Mouse (Mus musculus) lung, adult 2 months (tissue): Measurements from ENCODE around the gene Wdr1.

Source experiments
- CTCF ChIP-seq: fragments of 200-500 bp; IDR thresholded peaks from 2 replicates; pipeline ENCODE4 v1.5.1; 2011; ENCODE audit warnings: mild to moderate bottlenecking, low read length, control low read depth; ENCODE audit not compliant: insufficient read depth
- POLR2A ChIP-seq: fragments of 200-500 bp; IDR thresholded peaks from 2 replicates; pipeline ENCODE4 v1.6.1; 2011; ENCODE audit warnings: low read depth, mild to moderate bottlenecking, control low read depth, low read length, borderline replicate concordance; ENCODE audit errors: extremely low read depth

- no peak for TF ChIP-seq CTCF
- TF ChIP-seq POLR2A = no peak
Measured at GRCm38 (mm10) chr5:38540898-38541297, 22.1 kb downstream of the Wdr1 start.
